Mouse (Mus musculus) bone marrow macrophage, adult 2 months (primary cell): ENCODE measurements around the gene Cep112.

Experiments used
- CTCF ChIP-seq: IDR thresholded peaks from 2 replicates; pipeline ENCODE4 v1.5.1; 2012; ENCODE audit warnings: low read depth, mild to moderate bottlenecking, low read length, moderate library complexity
- POLR2A ChIP-seq: IDR thresholded peaks from 2 replicates; pipeline ENCODE4 v1.6.1; 2012; ENCODE audit warnings: mild to moderate bottlenecking, low read depth, low read length, borderline replicate concordance

DNA sequence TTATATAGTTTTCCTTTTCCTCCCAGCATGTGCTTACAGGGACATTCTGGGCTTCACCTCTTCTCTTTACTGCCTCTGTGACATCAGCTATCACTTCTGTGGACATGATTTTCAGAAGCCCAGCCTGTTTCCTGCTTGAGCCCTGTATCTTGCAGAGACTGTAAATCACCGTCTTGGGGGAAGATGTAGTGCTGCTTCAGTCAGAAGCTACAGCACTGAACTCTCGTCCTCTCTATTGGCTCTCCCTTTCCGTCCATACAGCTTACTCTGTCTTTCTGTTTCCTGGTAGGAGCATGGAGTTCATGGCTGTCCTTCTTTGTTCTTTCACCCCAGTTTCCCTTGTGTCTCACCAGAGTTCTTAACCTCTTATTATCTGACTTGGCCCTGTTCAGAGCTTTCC is 352.2 kb downstream of the Cep112 start:
- TF ChIP-seq POLR2A (no peak), CTCF (no peak)
